Mouse (Mus musculus): Measurements from ENCODE around the gene Pcsk6. TPM values are rescaled to one million over a fixed set of nuclear protein-coding genes. Genes with fewer than 3 reads are reported as not detected.

Pcsk6 gene
- 0.19 and 0.23 TPM in 2 replicates for polyA plus RNA-seq (2012; ENCODE audit: low replicate concordance)

DNA sequence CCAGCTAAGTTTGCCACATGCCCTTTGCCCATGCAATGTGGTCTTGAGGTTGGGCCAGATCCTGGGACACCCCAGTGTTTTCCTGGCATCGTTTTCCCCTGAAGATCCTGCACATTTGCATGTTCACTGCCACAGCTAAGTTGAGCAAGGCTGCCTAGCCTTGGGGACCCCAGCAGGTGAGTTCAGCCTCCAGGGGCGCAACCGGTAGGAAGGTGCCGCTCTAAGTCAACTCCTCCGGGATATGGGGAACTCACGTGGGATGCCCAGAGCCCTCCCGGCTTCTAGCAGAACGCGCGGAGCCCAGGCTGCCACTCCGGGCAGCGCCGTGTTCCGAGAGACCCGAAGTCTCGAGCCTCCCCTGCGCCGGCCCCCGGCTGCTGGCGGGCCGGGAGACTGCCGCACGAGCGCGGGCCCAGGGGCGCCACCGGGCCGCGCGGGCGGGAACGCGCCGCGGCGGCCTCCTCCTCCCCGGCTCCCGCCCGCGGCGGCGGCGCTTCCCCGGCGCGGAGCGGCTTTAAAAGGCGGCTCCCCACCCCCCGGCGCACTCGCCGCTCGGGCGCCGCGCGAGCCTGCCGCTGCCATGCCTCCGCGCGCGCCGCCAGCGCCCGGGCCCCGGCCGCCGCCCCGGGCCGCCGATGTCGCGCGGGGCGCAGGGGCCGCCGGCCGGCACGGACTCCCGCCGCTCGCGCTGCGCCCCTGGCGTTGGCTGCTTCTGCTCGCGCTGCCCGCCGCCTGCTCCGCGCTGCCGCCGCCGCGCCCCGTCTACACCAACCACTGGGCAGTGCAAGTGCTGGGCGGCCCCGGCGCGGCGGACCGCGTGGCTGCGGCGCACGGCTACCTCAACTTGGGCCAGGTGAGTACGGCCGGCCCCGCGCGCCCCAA lies at the start of gene Pcsk6:
TSS of gene Pcsk6 (plus strand) at position 144 of the 882 bp plus-strand sequence.

DNA sequence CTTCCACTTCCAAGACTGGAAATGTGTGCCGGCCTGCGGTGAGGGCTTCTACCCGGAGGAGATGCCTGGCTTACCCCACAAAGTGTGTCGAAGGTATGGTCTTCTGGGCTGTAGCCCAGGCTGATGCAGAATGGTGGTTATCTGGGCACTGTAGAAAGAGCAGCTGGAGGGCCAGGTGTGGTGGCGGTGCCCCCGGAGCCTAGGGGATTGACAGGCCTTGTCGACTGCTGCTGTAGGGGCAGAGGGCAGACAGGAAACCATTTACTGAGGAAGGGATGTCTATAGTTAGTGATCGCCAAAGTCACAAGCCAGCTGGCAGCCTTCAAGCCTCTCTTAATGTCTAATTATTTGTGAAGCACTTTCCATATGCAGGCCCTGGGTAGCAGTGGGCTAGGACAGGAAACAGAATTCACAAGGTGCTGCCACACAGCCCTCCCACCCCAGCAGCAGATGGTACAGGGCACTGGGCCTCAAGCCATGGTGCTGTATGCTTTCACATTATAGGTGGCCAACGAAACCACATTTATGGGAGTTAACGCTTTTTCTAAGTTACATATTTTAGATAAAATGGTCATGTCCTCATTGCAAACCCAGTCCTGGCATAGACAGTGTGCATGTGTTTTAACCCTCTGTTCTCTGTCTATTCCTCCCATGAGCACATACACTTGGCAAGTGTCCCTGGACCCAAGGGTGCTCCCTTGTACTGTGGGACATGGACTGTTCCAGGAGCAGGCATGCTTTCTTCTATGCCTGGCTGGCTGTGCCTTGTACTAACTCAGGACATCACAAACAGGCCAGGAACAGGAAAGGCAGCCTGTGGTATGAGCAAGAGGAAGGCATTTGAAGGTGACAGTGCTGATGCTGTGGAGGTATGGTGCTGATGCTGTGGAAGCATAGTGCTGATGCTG lies 182.3 kb downstream of the Pcsk6 start, which contains the start of gene Gm45213:
TSS of gene Gm45213 (plus strand) at position 51 of the 908 bp plus-strand sequence.

DNA sequence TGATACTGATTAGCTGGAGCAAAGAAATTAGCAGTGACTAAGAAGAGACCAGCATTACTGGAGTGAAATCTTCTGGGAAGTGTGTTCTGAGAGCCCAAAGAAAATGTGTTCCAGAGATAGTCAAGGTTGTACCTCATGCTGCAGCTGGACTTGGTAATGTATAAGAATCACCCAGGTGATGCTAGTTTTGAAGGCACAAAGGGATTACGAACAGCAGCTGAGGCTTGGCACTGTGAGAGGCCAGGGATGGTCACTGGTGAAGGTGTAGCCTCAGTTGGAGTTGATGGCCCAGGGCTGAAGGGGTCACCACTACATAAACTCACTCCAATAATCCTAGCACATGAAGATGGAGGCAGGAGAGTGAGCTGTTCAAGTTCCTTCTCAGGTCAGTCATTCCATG lies 197.2 kb downstream of the Pcsk6 start, which contains the start of gene Snrpa1:
TSS of gene Snrpa1 (plus strand) at position 301 of the 400 bp plus-strand sequence.

DNA sequence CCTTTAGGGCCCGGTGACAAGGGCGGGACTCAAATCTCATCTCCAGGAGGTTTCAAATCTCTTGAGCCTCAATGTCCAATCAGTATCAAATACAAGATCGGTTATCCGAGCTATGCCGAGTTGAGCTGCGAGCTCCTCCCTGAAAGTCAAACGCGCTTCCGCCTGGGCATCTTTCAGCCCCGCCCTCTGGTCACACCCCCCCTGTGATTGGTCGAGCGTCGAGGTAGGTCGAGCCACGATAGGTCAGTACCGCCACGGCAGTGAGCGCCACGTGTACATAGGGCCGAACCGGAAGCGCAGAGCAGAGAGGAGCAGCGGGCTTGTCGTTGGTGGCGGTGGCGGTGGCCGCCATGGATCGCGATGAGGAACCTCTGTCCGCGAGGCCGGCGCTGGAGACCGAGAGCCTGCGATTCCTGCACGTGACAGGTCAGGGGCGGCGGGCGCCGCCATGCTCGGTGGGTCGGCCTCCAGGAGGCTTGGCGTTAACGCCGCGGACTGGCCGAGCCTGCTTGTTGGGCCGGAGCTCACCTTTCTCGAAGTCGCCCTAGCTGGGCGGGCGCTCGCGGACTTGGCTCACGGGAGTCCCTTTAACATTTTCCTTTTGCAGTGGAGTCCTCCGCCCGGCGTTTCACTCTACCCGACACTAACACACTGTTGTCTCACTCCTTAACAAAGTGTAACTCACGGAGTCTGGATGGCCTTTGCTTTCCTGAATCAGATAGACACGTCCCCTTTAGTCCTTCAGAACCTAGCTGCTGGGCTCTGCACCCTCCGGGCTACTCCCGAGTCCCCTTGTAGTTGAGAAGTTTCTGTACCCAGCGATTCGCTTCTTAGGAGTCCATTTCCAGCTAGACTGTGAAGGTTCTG lies 218.1 kb downstream of the Pcsk6 start, which contains the start of gene Selenos:
TSS of gene Selenos (plus strand) at position 286 of the 867 bp plus-strand sequence.

Other genes with a start within 250 kb of the Pcsk6 start
- 21.9 and 28.4 TPM in 2 replicates for gene Tarsl2, start 216.8 kb upstream of the Pcsk6 start, polyA plus RNA-seq (2012; ENCODE audit: low replicate concordance)
- 7.6 and 30.0 TPM in 2 replicates for gene Tm2d3, start 170.6 kb upstream of the Pcsk6 start, polyA plus RNA-seq (2012; ENCODE audit: low replicate concordance)
- not detected in 2 replicates for gene Gm45213, start 181.9 kb downstream of the Pcsk6 start, polyA plus RNA-seq (2012; ENCODE audit: low replicate concordance)
- gene Snrpa1, start 197.3 kb downstream of the Pcsk6 start, polyA plus RNA-seq (2012; ENCODE audit: low replicate concordance) = 38.0 and 56.6 TPM in 2 replicates
- 20.1 and 37.3 TPM in 2 replicates for gene Selenos, start 217.9 kb downstream of the Pcsk6 start, polyA plus RNA-seq (2012; ENCODE audit: low replicate concordance)
- 10.5 and 17.6 TPM in 2 replicates for gene Chsy1, start 247.8 kb downstream of the Pcsk6 start, polyA plus RNA-seq (2012; ENCODE audit: low replicate concordance)

Measured in leukemia stem cell, adult 10-12 weeks (primary cell).